Mouse (Mus musculus): ENCODE results near the gene Atp10a. TPM values are rescaled to one million over a fixed set of nuclear protein-coding genes. Genes with fewer than 3 reads are reported as not detected.

The Atp10a gene
- 1 to 10 TPM; 5.3 to 7.9 (median 5.9) TPM for polyA plus RNA-seq (2017; shearing (Covaris generic))

DNA sequence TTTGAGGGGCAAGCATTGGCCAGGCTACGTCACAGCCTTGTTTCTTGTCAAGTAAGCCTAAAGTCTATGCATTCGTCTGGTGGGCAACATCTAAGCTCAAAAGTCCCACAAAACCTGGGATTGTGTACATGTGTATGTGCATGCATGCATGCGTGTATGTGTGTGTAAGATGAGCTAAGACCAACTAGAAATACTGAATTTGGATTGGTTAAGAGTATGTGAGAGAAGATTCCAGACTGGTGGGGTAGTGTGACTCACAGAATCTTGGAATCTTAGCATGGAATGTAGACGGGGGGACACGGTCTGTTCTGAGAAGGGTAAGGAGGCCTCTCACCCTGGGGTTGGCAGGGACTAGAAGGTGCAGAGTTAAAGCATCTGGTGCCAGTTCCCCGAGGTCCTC lies at the start of gene Atp10a:
Atp10a (plus strand) TSS at position 301 of the 400 bp plus-strand sequence.
- ATAC-seq, result no peak

- ATAC-seq, result peak; percentile 72
Observed at GRCm38 (mm10) chr7:58618048-58618447, 37.9 kb upstream of the Atp10a start.

DNA sequence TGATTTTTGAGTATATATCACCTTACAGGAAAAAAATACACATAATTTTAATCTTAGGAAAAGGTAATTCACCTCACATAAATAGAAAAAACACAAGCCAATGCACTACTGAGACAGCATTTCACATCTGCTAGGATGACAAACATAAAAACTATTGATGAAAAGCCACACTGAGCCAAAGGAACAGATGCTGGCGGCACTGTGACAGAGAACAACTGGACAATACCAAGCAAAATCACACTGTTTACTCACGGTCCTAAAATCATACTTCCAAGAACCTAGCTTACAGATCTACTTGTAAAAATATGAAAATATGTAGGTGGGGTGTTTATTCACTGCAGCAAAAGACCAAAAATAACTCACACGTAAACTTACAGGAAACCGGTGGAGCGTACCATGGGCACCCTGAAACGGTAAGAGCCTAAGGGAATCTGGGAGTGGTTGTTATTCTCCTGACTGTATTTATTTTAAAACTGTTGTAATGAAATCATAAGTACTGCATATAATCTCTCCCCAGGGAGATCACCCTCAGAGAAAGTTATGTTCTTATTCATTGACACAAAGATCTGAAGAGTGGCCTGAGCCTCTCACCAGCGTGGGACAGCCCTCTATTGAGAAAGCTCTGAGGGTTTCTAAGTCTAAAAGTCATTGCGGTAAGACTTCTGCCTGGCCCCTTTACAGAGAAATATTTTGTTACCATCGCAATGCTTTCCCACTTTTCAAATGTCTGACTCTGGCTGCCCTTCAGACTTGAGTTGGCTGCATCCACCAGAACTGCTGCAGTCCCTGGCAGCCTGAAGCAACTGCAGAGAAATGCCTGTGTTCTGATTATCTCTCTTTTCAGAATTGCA lies 29.4 kb upstream of the Atp10a start:
- peak; percentile 47 for ATAC-seq

GRCm38 (mm10) chr7:58627381-58627780 lies 28.6 kb upstream of the Atp10a start:
- no peak for ATAC-seq

DNA sequence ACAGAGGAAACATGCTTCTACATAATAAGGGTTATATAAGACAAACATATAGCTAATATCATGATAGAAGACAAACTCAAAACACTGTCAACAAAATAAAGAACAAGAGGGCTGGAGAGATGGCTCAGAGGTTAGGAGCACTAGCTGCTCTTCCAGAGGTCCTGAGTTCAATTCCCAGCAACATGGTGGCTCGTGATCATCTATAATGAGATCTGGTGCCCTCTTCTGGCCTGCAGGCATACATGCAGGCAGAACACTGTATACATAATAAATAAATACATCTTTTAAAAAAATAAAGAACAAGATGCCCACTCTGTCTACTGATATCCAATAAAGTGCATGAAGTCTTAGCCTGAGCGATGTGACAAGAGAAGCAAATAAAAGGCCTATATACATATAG lies 26.7 kb upstream of the Atp10a start:
- no peak for ATAC-seq

- ATAC-seq, result no peak
Observed at GRCm38 (mm10) chr7:58633683-58634082, 22.3 kb upstream of the Atp10a start.

DNA sequence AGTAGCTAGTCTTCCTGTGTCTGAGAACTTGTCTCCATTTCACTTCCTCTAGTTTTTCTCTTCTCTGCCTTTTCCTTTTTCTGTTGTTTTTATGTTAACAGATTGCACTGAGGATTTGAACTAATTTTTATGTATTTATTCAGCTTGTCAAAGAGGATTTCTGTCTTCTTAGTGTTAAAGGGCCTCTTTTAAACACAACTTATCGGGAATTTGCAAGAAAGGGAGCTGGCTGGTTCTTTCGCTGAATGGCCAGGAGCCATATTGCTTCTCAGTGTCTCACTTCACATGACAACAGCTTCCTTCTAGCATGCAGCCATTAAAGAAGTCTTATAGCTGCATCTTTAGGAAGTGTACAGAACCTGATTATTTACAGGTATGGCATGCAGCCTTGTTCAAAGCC lies 16.3 kb upstream of the Atp10a start:
- ATAC-seq, result no peak

DNA sequence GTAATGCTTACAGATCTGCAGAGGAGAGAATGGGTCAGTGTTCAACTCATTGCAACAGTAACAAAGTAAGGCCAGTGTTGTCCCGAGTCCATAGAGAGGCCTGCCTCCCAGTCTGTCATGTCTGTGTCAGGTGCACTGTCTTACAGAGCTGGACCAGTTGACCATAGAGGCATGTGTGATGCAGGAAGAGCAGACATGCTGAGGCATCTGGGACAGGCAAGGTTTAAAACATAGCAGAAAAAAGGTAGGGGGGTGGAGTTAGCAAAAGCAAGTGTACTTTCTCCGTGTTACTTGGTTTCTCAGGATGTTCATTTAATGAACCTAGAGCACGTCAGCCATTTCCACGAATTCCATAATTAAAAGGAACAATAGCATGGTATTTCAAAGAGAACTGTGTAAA lies 15.5 kb upstream of the Atp10a start:
- no peak for ATAC-seq

DNA sequence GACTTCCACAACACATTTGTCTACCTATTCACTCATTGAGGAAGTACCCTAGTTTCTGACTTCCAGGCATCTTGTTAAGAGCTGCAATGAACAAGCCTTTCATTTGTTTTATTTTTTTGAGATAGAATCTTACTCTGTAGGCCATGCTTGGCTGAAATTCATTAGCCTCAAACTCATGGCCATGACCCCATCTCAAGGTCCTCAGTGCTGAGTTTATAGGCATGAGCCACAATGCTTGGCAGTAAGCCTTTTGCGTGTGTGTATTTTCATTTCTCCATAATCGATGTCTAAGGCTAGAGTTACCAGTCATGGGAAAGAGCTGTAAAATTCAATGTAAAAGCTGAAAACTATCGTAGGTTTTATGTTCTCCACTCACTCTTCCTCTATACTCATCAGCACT lies 14.1 kb upstream of the Atp10a start:
- no peak for ATAC-seq

- no peak for ATAC-seq
Observed at GRCm38 (mm10) chr7:58647404-58647803, 8.6 kb upstream of the Atp10a start.

- peak; percentile 91 for ATAC-seq
Observed at GRCm38 (mm10) chr7:58657913-58658789, 2.2 kb downstream of the Atp10a start.

DNA sequence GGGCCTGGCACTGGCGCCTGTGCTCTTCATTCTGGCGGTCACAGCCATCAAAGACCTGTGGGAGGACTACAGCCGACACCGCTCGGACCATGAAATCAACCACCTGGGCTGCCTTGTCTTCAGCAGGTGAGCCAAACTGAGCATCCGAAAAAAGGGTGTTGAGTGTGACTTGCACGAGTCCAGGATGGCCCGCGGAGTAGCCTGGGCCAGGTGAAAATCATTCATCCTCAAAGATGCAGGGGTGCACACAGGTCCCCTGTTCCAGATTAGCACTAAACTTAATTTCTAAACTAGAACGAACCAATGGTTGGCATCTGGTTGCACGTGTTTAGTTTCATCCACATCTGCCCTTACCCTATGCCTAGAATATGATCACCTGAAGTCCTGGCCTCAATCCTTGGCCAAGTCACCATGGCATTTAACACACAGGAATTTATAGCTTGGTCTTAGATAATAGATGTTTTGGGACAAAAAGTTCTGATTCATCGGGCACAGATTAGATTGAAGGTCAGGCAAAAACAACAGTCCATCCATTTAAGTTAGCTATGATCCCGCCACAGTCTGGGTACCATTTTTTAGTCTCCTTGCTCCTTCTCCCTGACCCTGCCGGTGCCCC lies 2.9 kb downstream of the Atp10a start:
- ATAC-seq, result peak; percentile 11

- ATAC-seq, result no peak
Observed at GRCm38 (mm10) chr7:58660046-58660445, 4.1 kb downstream of the Atp10a start.

DNA sequence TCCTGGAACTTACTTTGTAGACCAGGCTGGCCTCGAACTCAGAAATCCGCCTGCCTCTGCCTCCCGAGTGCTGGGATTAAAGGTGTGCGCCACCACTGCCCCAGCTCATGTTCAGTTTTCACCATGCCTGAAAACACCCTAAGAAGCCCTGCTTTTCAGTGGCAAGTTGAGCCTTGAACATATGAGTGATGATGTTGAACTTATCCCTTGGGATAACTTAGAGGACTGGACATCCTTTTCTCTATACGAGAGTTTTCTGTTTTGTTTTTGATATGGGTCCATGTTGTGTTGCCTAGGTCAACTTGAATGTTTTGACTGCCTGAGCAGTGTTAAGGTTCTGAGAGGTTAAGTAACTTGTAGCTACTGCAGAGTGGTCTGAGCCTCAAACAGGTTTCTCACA lies 4.7 kb downstream of the Atp10a start:
- no peak for ATAC-seq

DNA sequence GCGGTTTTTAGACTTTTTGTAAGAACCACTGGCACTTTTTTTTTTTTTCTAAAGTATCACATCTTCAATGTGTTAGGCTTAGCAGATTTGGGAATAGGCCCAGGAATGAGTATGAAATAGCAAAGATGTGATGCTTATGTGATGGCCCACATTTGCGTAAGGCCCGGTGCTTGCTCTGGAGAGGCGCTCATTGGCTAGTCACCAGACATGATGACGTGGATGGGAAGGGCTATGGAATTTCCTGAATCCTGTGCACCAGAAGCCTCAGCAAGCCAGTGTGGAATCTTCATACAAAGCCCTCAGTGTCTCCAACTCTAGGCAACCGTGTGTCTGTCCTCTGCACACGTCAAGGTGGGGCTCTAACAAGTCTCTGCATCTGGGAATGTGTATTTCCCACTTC lies 5.1 kb downstream of the Atp10a start:
- ATAC-seq, result no peak

DNA sequence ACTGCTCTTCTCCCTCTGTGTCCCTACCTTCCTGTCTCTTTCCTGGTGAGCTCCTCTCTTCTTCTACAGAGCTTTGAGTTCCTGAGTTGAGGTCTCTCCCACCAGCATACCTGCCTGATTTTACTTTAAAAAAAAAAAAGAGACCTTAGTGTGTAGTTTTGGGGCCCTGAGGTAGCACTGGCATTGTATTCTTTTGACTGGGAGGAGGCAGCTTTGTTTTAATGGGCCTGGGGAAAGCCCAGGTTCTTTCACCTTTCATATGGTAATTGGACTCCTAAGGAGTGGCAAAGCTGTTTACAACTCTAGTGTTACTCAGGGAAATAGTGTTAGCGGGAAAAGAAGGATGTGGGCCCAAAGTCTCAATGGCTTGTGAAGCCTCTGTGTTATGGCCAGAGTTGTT lies 12.7 kb downstream of the Atp10a start:
- peak; percentile 32 for ATAC-seq

DNA sequence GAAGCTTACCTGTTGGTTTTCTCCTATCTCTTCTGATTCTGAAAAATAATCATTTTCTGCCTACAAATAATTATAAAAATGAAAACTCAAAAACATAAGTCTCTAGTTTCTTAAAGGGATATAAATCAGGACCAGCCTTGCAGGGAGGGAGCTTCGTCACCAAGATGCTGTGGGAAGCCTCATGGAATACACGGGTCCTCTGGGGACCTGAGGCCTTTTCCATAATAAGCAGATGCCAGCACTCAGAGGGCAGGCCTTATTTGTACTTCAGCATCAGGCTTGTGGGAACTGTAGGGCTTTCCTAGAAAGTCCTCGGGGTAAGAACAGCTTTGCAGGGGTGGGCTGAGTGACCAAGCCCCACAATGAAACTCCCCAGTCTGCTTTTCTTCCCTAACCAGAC lies 20.1 kb downstream of the Atp10a start:
- ATAC-seq, result no peak

DNA sequence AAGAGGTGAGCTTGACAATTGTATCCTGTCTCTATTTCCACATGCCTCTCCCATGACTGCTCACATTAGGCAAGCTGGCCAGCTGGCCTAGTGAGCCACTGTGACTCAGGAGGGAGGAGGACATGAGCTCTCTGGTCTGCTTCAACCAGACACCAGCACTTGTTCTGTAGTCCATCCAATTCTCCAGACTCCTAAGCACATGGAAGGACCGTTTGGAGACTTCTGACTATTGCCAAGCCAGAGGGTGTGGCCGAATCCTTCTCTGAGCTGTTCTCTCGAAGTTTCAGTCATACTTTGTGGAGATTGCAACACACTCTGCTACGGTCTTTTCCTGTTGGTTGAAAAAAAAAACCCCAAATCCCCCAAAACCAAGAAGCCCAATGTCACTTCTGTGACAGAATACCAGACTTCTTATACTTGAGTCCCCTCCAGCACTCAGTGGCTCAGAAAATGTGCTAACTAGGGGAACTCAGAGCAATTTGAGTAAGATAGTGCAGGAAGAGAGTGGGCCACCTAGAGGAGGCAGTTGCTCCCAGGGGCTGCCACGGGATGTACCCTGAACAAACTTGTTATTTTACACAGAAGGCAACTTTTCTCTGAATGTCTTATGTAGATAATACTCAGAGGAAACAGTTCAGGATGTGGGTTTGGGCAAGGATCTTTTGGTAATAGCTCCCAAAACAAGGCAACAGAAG lies 21.3 kb downstream of the Atp10a start:
- peak; percentile 81 for ATAC-seq

DNA sequence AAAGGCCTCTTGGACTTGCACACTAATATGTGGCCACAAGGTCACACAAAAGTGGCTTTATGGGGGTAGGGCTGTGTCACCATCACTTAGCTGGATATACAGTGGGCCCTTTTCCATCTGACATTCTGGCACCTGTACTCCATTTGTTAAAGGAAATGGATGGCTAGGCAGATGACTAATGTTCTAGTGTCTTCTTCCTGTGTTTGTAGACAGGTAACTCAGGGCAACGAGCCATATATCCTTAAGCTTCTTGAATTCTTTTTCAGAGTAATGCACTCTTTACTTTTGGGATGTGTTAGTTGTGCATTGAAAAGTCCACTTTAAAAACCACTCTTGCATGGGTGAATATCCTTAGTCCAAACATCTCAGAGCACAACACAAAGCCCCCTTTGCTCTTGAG lies 30.0 kb downstream of the Atp10a start:
- ATAC-seq, result peak; percentile 62

DNA sequence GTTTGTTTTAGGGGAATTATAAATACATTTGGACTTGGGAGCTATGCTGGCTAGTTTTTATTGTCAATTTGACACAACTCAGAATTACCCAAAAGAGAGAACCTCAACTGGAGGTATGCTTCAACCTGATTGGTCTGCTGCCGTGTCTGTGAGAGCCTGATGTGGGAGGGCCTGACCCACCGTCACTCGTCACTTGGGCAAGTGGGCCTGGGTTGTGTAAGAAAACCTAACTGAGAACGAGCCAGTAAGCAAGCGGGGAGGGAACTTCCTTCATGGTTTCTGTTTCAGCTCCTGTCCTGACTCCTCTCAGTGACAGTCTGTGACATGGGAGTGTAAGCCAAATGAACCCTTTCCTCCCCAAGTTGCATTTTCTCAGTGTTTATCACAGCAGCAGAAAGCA lies 30.6 kb downstream of the Atp10a start:
- ATAC-seq, result peak; percentile 89

DNA sequence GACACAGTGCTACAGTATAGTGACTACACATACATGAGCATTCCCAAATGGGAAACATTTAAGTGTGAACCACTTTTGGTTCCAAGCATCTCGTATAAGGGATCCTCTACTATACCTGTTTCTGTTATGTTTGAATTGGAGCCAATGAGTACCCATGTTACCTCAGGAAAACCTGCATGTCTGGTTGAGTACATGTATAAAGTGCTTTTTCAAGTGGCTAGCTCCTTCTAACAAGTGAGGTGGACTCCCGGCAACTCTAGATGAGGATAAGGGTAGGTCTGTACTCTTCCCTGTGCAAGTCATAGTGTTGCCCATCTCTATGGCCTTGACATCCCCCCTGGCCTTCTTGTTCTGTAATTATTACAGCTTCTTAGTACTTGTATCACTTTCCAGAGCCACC lies 31.0 kb downstream of the Atp10a start:
- peak; percentile 1 for ATAC-seq

- no peak for ATAC-seq
Observed at GRCm38 (mm10) chr7:58690069-58690923, 34.3 kb downstream of the Atp10a start.

All from inflammation-experienced regulatory T-cells, adult 6 months (primary cell).